Mouse (Mus musculus): ENCODE data around the gene E2f4.

- TF ChIP-seq CTCF (conservative IDR thresholded peaks at IDR 0.05 in 1 of 2, IDR thresholded peaks at IDR 0.05 in 1 of 2; ENCODE audit: low read depth in 2 of 2, low read length in 2 of 2) (peak in 1 of 2 experiments; percentile 55; a peak in 2 of 4 replicates), EP300 (IDR thresholded peaks at IDR 0.05; ENCODE audit: low read length) (no peak), MEF2A (IDR thresholded peaks at IDR 0.05; ENCODE audit: borderline replicate concordance, low read depth, low read length) (no peak), POLR2A (IDR thresholded peaks at IDR 0.05; ENCODE audit: low read depth, low read length) (no peak), GABPA (IDR thresholded peaks at IDR 0.05; ENCODE audit: insufficient replicate concordance, low read depth, low read length) (no peak), MAZ (IDR thresholded peaks at IDR 0.05; ENCODE audit: low read depth, low read length) (no peak), E2F4 (IDR thresholded peaks at IDR 0.05; ENCODE audit: insufficient replicate concordance, low read depth, low read length) (no peak), SMC3 (IDR thresholded peaks at IDR 0.05; ENCODE audit: low read depth, low read length) (peak; percentile 40), RAD21 (IDR thresholded peaks at IDR 0.05; ENCODE audit: low read depth, low read length) (peak; percentile 42), CHD1 (IDR thresholded peaks at IDR 0.05; ENCODE audit: low read depth, low read length) (no peak), ZNF384 (IDR thresholded peaks at IDR 0.05; ENCODE audit: low read depth, low read length) (no peak), NRF1 (IDR thresholded peaks at IDR 0.05; ENCODE audit: low read depth, low read length) (no peak), UBTF (IDR thresholded peaks at IDR 0.05; ENCODE audit: low read depth, low read length) (no peak), USF2 (conservative IDR thresholded peaks at IDR 0.05; ENCODE audit: low read depth, low read length) (no peak)
These were observed 14.4 kb upstream of the E2f4 start for GRCm38 (mm10) chr8:105283074-105283473.

Measured in CH12.LX (cell line).